Mouse (Mus musculus): ENCODE data around the gene Ppp1r14c. TPM values are rescaled to one million over a fixed set of nuclear protein-coding genes. Genes with fewer than 3 reads are reported as not detected.

Ppp1r14c gene
- polyA plus RNA-seq, 1 experiment = 25.2 TPM

GRCm38 (mm10) chr10:3365671-3366035, 204 bp upstream of the Ppp1r14c start:
- no peak for TF ChIP-seq POLR2A (IDR thresholded peaks at IDR 0.05; ENCODE audit: borderline replicate concordance, extremely low read depth, low read depth, low read length)
- TF ChIP-seq CTCF (IDR thresholded peaks at IDR 0.05; ENCODE audit: insufficient read depth, low read length) = no peak
- DNase-seq = no peak
- Histone ChIP-seq H3K4me1 (ENCODE audit: control insufficient read depth, insufficient read depth, low read length) (no peaks in the 10 kb centered on the region), H3K4me3 (replicated peaks; ENCODE audit: extremely low read depth, low read depth, low read length) (no peak overlapping the region)
- 41% methylated on average over 5 of the region's 5 CpGs for WGBS

- WGBS = 4% methylated on average over 26 of the region's 26 CpGs
- Histone ChIP-seq H3K4me3 (replicated peaks; ENCODE audit: extremely low read depth, low read depth, low read length) (peak overlapping the region; percentile 51), H3K4me1 (ENCODE audit: control insufficient read depth, insufficient read depth, low read length) (no peaks in the 10 kb centered on the region)
- DNase-seq = peak; percentile 50
- TF ChIP-seq POLR2A (IDR thresholded peaks at IDR 0.05; ENCODE audit: borderline replicate concordance, extremely low read depth, low read depth, low read length) (no peak), CTCF (IDR thresholded peaks at IDR 0.05; ENCODE audit: insufficient read depth, low read length) (no peak)
These were observed 1.1 kb downstream of the Ppp1r14c start for GRCm38 (mm10) chr10:3366870-3367431.

DNA sequence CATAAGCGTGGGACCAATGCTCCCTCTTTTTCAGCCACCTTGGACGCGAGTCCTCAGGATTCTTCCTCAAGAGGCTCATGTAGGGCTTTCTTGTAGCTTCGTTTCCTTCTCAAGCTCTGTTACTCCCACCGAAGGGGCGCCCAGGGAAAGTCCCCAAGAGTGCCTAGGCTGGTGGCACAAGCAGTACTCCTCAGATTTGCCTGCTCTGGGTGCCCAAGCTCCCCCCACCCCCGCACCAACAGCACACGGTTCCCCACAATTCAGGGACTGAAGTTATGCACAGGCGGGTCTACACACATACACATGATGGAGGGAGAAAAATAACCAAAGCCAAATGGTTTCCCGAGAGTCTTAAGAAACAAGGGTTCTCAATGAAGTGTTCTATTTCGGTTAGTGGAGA, 1.6 kb downstream of the Ppp1r14c start:
- Histone ChIP-seq H3K4me3 (replicated peaks; ENCODE audit: extremely low read depth, low read depth, low read length) (peak overlapping the region; percentile 51), H3K4me1 (ENCODE audit: control insufficient read depth, insufficient read depth, low read length) (no peaks in the 10 kb centered on the region)
- TF ChIP-seq POLR2A (IDR thresholded peaks at IDR 0.05; ENCODE audit: borderline replicate concordance, extremely low read depth, low read depth, low read length) (no peak), CTCF (IDR thresholded peaks at IDR 0.05; ENCODE audit: insufficient read depth, low read length) (no peak)
- DNase-seq = no peak
- 22% methylated on average over 11 of the region's 11 CpGs for WGBS

GRCm38 (mm10) chr10:3383176-3383575, 17.3 kb downstream of the Ppp1r14c start:
- H3K4me1 ChIP-seq (ENCODE audit: control insufficient read depth, insufficient read depth, low read length) = no peaks in the 10 kb centered on the region; the same call in 1 of the 2 replicates
- TF ChIP-seq CTCF (IDR thresholded peaks at IDR 0.05; ENCODE audit: insufficient read depth, low read length) (no peak), POLR2A (IDR thresholded peaks at IDR 0.05; ENCODE audit: borderline replicate concordance, extremely low read depth, low read depth, low read length) (no peak)
- DNase-seq = no peak
- no peak overlapping the region for H3K4me3 ChIP-seq (replicated peaks; ENCODE audit: extremely low read depth, low read depth, low read length)
- 46% methylated on average over 3 of the region's 3 CpGs for WGBS

- DNase-seq = no peak
- no peak for TF ChIP-seq POLR2A (IDR thresholded peaks at IDR 0.05; ENCODE audit: borderline replicate concordance, extremely low read depth, low read depth, low read length)
- H3K4me1 ChIP-seq (ENCODE audit: control insufficient read depth, insufficient read depth, low read length) = no peaks in the 10 kb centered on the region; the same call in 1 of the 2 replicates
- WGBS = 54% methylated on average over 4 of the region's 4 CpGs
- no peak overlapping the region for H3K4me3 ChIP-seq (replicated peaks; ENCODE audit: extremely low read depth, low read depth, low read length)
These were observed 26.4 kb downstream of the Ppp1r14c start for GRCm38 (mm10) chr10:3392251-3392650.

DNA sequence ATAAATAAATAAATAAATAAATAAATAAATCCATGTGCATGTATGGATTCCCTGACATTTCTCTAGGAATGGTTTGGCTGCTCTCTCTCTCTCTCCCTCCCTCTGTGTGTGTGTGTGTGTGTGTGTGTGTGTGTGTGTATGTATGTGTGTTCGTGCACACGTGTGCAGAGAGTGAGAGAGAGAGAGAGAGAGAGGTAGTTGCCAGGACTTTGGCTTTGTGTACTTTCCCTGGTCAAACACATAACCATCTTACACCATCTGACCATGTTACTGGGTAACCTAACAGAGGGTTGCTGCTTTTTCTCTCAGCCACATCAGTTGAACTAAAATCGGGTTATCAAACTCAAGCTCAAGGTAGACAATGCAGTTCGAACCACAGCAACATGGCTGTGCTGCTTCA, 27.7 kb downstream of the Ppp1r14c start:
- no peak for TF ChIP-seq CTCF (IDR thresholded peaks at IDR 0.05; ENCODE audit: insufficient read depth, low read length)
- no peak for TF ChIP-seq POLR2A (IDR thresholded peaks at IDR 0.05; ENCODE audit: borderline replicate concordance, extremely low read depth, low read depth, low read length)
- DNase-seq = no peak
- WGBS = 73% methylated on average over 4 of the region's 4 CpGs
- H3K4me3 ChIP-seq (replicated peaks; ENCODE audit: extremely low read depth, low read depth, low read length) = no peak overlapping the region
- H3K4me1 ChIP-seq (ENCODE audit: control insufficient read depth, insufficient read depth, low read length) = no peaks in the 10 kb centered on the region; the same call in 1 of the 2 replicates

GRCm38 (mm10) chr10:3394193-3394592, 28.3 kb downstream of the Ppp1r14c start:
- 34% methylated on average over 5 of the region's 5 CpGs for WGBS
- Histone ChIP-seq H3K4me3 (replicated peaks; ENCODE audit: extremely low read depth, low read depth, low read length) (no peak overlapping the region), H3K4me1 (ENCODE audit: control insufficient read depth, insufficient read depth, low read length) (no peaks in the 10 kb centered on the region; the same call in 1 of the 2 replicates)
- TF ChIP-seq POLR2A (IDR thresholded peaks at IDR 0.05; ENCODE audit: borderline replicate concordance, extremely low read depth, low read depth, low read length) = no peak
- TF ChIP-seq CTCF (IDR thresholded peaks at IDR 0.05; ENCODE audit: insufficient read depth, low read length) = no peak
- no peak for DNase-seq

GRCm38 (mm10) chr10:3394671-3395288, 28.9 kb downstream of the Ppp1r14c start:
- TF ChIP-seq CTCF (IDR thresholded peaks at IDR 0.05; ENCODE audit: insufficient read depth, low read length) = no peak
- no peak for TF ChIP-seq POLR2A (IDR thresholded peaks at IDR 0.05; ENCODE audit: borderline replicate concordance, extremely low read depth, low read depth, low read length)
- WGBS = 43% methylated on average over 4 of the region's 4 CpGs
- no peak for DNase-seq
- no peaks in the 10 kb centered on the region; the same call in 1 of the 2 replicates for H3K4me1 ChIP-seq (ENCODE audit: control insufficient read depth, insufficient read depth, low read length)
- H3K4me3 ChIP-seq (replicated peaks; ENCODE audit: extremely low read depth, low read depth, low read length) = no peak overlapping the region

GRCm38 (mm10) chr10:3395341-3395931, 29.6 kb downstream of the Ppp1r14c start:
- no peaks in the 10 kb centered on the region; the same call in 1 of the 2 replicates for H3K4me1 ChIP-seq (ENCODE audit: control insufficient read depth, insufficient read depth, low read length)
- WGBS = 61% methylated on average over 12 of the region's 12 CpGs
- H3K4me3 ChIP-seq (replicated peaks; ENCODE audit: extremely low read depth, low read depth, low read length) = no peak overlapping the region
- no peak for DNase-seq
- TF ChIP-seq CTCF (IDR thresholded peaks at IDR 0.05; ENCODE audit: insufficient read depth, low read length) (no peak), POLR2A (IDR thresholded peaks at IDR 0.05; ENCODE audit: borderline replicate concordance, extremely low read depth, low read depth, low read length) (no peak)

Measured in lung, adult 2 months (tissue).